Mouse (Mus musculus): ENCODE results near the gene Igdcc4.

Gene Igdcc4

DNA sequence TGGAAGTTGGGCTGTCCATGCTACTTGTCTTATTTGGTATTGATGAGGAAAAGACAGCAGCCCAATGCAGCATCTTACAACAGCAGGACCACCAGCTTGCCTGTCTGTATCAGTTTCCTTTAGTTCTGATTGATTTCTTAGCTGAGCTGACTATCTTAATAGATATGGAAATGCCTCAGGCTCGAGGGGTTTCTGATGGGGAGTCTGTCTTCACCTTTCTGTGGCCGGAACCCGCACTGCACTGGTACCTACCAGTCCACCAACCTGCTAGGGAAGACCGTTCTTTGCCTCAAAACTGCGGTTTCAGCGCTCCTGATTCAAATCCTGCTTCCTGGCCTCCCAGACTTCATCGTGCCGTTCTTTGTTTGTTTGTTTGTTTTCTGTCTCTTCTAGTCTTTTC is 60.6 kb downstream of the Igdcc4 start:
- no peak for DNase-seq

DNA sequence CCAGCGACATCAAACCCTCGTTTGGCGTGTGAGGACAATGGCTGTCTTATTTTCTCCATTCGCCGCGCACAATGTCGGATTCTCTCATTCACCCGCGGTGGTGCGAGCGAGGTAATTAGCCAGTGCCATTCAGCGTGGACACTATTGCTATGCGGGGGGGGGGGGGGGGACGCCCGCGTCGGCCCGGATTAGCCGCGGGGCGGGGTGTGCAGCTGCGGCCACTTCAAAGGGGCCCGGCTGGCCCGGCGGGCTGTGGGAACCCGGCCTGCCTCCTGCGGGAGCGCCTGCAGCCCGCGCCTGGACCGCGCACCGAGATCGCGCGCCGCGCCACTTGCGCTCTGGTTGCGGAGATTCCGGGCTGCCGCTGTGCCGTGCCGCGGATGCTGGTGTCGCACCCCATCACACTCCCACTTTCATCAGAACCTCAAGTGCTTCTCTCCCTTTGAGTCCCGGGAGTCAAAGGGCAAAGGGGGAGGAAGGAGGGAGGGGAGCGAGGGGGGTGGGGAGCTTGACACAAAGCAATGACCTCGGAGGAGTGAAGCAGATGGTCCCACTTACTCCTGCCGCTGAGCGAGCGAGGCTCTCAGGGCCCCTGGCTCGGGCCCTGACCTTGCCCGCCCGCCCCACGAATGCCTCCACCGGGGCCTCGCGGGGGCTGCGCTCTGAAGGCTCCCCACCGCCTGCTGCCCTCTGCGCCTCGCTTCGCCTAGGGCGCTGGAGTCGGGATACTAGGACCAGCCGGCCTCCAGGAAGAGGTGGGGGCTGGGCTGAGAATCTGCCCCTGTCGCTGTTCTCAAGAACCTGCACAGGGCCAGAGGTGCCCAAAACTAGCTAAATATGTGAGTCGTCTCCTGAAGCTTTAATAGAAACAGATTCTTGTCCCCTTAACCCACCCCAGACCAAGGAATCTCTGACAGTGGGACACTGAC is 61.7 kb downstream of the Igdcc4 start:
- no peak for DNase-seq

DNA sequence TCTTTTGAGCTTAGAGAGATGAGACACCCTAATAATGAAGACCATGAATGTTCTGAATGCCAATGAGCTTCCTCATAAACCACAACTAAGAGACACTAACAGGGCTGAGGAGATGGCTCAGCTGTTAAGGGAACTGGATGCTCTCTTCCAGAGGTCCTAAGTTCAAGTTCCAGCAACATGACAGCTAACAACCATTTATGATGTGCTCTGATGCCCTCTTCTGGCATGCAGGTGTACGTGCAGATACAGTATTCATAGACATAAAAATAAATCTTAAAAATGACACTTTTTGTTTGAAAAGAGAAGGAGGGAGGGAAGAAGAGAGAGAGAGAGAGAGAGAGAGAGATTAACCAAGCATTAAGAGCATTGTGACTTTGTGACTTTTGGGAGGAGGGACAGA is 63.6 kb downstream of the Igdcc4 start:
- DNase-seq: no peak

DNA sequence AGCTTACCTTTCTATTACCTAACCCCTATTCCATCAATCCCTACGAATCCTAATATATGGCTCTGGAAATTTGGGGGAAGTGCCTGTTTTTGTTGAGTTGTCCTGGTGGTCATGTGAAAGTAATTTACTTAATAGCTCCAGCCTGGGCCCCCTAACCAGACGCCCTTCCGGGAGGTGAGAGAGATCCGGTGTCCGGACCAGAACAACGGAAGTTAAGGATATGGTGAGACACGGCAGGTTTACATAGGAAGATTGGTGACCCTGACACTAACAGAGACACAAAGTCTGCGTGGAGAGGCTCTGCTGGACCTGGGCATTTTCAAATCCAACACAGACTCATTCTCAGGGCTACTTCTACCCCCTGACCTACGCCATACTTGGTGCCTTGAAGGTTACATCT is 65.1 kb downstream of the Igdcc4 start:
- no peak for DNase-seq

DNA sequence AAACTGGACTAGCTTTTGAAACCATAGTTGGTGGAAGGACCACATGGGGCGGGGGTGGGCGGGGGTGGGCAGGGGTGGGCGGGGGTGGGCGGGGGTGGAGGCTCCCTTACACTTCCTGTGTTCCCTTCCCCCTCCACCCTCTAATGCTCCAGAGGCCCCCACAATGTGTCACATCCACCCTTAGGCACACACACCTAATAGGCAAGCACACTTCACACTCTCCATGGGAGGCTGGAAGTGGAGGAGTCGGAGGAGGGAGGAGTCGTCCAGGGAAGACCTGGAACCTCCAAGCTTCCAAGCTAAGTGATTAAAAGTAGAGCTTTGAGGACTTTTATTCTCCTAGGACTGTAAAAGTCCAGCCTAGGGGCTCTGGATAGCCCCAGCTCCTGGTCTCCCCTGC is 67.2 kb downstream of the Igdcc4 start:
- no peak for DNase-seq

DNA sequence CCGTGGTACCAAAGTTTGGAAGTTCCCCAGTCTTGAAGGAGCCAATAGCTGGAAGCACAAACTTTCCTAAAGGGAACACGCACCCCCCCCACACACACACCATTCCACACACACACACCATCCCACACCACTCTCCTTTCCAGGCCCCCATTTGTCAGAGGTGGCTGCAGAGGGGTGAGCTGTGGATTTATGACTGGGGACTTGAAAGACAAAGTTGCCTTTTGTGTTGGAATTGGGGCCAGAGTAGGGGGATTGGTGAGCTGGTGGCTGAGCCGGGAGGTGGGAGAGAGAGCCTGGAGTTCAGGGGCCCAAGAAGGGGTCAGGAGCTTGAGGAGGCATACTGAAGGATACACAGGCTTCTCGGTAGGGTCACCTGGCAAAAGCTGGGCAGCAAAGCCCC is 67.7 kb downstream of the Igdcc4 start:
- DNase-seq: no peak

DNA sequence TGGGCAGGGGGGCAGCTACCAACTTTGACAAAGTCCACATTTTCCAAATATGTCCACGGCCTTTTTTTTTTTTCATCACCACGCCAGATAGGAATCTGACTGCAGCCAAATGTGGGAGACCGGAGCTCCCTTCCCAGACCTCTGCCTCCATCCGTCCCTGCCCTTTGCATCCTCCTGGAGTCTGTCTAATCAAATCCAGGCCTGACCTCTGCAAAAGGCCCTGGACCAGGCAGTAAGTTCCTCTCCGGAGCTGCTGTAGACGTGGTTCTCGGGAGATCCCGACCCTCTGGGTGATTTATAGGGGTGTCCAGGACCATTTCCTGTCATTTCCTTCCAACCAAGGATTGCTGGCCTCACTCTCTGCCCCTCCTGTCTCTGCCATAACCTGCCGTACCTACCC is 71.4 kb downstream of the Igdcc4 start:
- DNase-seq: no peak

DNA sequence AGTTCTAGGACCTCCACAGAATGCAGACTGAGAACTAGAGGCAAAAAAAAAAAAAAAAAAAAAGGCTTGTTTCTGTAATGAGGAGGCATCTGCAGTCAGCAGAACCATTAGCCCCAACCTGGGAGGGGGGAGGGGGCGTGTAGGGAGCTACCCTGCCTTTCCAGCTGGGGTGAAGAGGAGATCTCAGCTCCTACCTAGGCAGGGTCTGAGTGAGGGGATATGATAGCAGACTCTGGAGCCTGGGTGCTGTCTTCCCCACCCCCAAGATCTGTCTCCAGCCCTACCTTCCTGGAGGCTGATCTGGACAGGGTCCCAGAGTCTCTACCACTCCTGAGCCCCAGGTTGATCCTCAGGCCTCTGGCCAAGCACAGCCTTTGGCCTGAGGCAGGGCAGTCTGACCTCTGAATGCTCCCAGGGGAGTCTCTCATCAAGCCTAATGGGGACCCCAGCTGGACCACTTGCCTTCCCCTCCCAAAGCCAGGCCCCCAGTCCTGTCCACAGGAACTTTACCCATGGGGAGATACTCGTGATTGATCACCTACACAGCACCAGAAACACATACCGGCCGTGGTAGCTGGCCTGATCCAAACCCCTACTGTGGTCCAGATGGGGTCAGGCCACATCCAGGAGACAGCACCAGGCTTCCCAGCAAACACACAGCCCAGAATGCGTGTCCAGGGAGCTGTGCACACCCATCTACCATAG is 74.1 kb downstream of the Igdcc4 start:
- DNase-seq: no peak

DNA sequence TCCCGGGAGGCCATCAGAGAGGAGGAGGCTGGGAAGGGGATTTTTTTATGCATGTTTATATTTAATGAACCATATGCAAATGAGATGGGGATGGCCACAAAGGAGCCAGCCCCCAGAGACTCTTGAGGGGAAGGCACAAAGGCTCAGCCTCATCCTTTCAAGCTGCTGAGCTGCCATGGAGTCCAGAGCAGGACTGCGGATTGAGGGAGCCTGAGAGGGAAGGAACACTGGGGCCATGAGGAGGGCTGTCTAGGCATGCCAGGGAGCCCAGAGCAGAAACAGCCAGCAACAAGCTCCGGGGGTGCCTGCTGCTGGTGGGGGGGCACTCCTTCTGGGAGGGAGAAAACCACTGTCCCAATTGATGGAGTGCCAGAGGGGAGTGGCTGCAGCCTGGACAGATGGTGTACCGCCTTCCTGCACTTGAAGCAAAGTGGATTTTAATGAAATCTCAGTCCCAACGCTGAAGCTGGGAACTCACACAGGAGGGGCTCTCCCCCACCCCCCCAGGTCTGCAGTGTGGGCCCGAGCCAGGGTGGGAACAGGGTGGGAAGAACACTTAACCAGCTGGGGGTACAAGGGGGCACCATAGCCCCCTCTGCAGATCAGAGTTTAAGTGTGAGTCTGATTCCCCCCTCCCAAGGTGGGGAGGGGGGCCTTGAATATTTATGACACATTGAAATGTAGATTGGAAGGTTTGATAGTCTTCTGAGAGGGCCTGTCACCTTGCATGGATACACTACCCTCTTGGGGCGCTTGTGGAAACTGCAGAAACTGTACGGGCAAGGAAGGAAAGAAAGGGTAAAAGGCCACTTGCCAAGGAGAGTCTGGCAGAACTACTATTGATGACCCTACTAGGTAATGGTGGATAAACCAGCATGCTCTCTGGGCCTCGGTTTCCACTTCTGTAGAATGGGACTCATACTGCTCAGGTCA is 74.9 kb downstream of the Igdcc4 start:
- no peak for DNase-seq

DNA sequence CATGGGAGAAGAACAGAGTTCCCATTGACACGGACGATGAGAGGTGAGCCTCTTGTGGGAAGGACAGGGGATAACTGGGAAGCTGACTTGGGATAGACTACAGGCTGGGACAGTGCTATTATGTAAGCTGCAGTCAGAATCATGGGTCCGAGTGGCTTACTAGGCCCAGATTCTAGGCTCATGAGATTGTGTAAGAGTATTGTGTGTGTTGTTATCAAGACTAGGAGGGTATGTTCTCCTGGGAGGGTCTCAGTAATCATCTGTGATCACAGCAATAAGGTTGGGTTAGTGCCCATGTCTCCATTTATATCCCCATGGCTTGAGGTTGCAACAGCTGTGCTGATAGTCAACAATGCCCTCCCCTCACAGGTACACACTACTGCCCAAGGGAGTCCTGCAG is 76.2 kb downstream of the Igdcc4 start:
- DNase-seq: no peak

DNA sequence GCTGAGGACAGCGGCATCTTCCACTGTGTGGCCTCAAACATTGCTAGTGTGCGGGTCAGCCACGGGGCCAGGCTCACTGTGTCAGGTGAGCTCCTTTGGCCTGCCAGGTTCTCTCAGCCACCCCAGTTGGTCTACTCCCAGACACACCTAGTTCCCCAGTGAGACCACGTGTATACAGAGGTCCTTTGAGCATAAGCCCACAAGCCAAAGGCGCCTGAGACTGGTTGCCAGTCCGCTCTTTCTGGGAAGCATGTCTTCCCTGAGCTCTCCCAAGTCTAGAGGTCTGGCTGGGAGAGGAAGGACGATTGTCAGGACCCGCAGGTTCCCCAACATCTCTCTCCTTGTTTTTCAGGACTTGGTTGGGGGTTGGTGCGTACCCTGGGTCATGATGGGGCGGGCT is 76.6 kb downstream of the Igdcc4 start:
- no peak for DNase-seq

DNA sequence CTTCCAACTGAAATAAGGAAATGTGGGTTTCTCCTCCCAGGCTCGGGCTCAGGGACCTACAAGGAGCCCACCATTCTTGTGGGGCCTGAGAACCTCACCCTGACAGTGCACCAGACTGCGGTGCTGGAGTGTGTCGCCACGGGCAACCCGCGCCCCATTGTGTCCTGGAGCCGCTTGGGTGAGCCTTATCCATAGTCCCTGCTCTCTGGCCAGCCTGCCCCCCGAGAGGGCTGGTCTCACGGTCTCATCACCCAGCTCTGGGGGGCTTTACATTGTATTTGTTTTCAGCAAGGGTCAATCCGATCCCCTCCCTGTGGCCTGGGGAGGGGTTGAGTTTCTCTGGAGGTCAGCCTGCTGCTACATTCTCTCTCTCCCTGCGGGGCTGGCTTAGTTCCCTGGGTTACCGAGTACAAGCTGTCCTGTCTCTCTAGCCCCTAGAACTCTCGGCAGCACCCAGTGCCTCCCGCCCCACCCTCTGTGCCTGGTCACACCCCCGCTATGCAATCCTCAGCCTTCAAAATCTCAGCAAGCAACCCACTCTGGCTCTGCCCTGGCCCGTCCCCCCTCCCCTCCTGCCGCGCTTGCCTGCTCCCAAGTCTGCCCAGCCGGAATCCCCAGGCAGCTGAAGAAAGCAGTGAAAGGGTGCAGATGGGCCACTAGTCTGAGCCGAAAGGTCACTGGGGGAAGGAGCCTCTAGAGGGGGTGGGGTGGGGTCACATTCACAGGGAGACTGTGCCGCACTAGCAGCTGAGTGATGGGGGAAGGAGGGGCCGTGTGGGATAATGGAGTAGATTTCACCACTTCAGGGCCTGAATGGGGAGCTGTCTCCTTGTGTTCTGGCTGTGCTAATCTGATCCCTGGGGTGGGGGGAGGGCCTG is 77.3 kb downstream of the Igdcc4 start:
- no peak for DNase-seq

DNA sequence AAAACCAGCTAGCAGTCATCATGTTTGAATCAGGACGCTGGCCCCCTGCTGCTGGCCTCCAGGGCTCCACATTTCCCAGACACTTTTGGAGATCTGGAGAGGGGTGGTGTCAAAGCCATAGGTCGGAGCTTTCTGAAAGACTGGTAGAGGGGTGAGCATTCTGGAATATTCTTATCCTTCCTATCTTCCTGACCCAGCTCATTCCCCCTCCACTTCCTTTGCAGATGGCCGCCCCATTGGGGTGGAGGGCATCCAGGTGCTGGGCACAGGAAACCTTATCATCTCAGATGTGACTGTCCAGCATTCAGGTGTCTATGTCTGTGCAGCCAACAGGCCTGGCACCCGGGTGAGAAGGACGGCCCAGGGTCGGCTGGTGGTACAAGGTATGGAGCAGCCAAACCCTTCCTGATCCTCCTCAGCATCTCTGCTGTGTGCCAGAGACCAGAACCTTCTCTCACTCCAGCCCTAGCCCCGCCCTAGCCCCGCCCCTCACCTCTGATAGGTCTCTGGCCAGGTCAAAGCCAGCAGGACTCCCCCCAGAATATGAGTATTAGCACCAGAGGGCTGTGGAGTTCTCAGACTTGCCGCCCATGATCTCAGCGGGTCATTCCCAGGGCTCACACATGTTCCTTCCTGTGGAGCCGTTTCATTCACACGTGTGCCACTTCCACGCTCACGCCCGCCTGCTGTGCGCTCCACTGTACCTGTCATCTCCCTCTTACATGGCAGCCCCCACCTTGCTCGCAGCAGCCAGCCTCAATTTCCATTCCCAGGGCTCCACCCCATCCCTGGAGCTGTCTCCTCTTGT is 78.7 kb downstream of the Igdcc4 start:
- no peak for DNase-seq
